Mouse (Mus musculus): ENCODE data around the gene Col18a1. TPM values are rescaled to one million over a fixed set of nuclear protein-coding genes. Genes with fewer than 3 reads are reported as not detected.
"Not testable (repeated sequence)": the region's sequence is repeated elsewhere in the genome, so short reads cannot be mapped to it uniquely, and the experiment has no call there.

The Col18a1 gene
- total RNA-seq, 2 experiments from 2014 or later: 13.0 to 15.3 TPM

DNA sequence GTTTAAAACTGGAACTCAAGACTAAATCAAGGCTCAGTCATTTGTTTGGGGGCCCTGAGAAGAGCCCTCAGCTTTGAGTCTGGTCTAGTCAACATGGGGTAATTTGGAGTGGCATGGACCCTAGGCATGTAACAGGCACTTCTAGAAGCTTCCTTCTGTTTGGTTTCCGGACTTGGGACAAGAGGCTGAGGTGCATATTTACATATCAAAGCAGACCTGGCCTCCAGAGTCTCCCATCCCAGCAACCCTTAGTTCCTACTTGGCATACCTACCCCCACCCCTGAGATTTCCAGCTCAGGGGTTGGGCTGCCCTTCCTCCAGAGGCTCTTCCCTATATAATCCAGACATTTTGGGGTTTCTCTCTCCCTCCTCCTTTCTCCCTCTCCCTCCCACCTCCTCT is 20.4 kb downstream of the Col18a1 start:
- intact Hi-C loops (cut with DNase I): loop anchor here (1.0 kb wide), 1 partner anchor 10 kb away; no protein-coding TSS in a partner anchor
- no peak for DNase-seq (ENCODE audit: low spot score)

DNA sequence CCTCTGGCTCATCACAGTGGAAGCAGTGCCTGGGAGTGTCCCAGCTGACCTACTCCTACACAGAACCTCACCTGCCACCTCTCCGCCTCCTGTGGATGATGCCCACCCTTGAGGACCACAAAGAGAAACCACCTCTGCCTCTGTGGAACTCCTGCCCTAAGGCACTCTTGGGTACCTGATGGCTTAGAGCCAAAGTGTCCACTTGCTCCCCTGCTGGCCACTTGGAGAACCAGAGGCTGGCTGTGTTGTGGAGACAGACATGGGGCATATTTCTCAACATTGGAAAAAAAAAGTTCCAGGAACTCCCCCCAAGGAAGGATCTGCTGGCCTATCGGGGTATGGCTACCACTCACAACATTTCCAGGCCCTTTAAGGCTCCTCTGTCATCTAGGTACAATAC is 22.0 kb downstream of the Col18a1 start:
- intact Hi-C loops (cut with DNase I): no loop called here
- DNase-seq (ENCODE audit: low spot score): no peak

GRCm38 (mm10) chr10:77142328-77142727 is 24.0 kb downstream of the Col18a1 start:
- DNase-seq (ENCODE audit: low spot score): no peak
- intact Hi-C loops (cut with DNase I): no loop called here

- DNase-seq (ENCODE audit: low spot score): no peak
- intact Hi-C loops (cut with DNase I): no loop called here
These were observed 28.0 kb downstream of the Col18a1 start for GRCm38 (mm10) chr10:77138304-77138703.

GRCm38 (mm10) chr10:77136205-77136604 is 30.1 kb downstream of the Col18a1 start:
- no peak for DNase-seq (ENCODE audit: low spot score)
- intact Hi-C loops (cut with DNase I): no loop called here

GRCm38 (mm10) chr10:77135274-77135829 is 31.0 kb downstream of the Col18a1 start:
- DNase-seq (ENCODE audit: low spot score): no peak
- intact Hi-C loops (cut with DNase I): no loop called here

GRCm38 (mm10) chr10:77134807-77135152 is 31.6 kb downstream of the Col18a1 start:
- intact Hi-C loops (cut with DNase I); DNase-seq (ENCODE audit: low spot score): not testable (repeated sequence)

DNA sequence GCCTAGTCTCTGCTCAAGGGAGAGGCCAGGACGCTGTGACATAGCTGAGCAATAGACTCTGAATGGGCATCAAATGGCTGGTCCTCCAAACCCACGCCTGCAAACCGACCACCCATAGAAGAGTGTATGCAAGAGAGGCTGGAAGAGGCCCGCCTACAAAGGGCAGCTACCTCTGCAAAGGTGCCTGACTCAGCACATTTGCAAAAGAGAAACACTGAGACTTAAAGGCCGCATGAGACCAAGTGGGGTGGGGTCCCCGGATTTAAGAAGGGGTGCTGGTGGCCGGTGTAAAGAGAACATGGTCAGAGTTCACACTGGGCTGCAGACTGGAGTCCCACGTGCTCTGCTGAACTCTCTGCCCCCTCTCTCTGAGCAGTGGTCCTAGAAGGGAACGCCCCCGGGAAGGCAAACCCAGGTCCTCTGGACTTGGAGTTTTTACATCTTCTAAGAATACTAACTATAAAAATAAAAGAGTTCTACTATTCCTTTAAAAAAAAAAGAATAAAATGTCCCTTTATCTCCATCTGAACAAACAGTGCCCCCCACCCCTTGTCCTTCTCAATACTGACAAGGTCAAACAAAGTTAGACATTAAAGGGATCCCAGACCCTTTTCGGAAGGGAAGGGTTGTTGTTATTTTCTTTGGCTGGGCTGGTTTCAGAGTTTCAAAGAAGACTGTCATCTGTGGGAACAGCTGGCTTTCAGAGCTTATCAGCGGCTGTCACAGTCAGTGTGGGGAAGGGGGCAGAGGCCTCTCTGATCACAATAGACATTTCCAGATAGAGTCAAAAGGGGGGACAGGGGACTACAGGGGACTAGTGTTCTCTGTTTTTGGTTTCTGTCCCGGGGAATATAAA is 32.2 kb downstream of the Col18a1 start:
- DNase-seq (ENCODE audit: low spot score): no peak
- intact Hi-C loops (cut with DNase I): no loop called here

DNA sequence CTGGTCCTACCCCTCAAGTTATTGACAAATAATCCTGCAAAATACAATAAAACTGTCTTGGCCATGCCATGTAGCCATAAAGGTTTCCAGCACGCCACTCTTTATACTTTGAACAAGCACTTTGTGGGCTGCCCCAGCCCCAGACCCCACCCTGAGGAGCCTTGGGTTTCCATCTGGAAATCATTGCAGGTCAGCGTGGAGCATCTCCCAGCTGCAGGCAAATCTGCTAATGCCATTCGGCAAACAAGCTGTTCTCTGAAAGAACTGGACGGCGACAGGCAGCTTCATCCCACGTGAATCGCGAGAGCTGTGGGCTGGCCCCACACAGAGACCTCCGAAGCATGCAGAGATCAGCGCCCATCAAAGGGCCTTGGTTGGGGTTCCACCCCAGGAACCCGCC is 34.2 kb downstream of the Col18a1 start:
- DNase-seq (ENCODE audit: low spot score): no peak
- intact Hi-C loops (cut with DNase I): no loop called here

- intact Hi-C loops (cut with DNase I): loop anchor here (2.0 kb wide), 1 partner anchor 221 kb away; no protein-coding TSS in a partner anchor
- no peak for DNase-seq (ENCODE audit: low spot score)
These were observed 34.8 kb downstream of the Col18a1 start for GRCm38 (mm10) chr10:77131536-77131935.

DNA sequence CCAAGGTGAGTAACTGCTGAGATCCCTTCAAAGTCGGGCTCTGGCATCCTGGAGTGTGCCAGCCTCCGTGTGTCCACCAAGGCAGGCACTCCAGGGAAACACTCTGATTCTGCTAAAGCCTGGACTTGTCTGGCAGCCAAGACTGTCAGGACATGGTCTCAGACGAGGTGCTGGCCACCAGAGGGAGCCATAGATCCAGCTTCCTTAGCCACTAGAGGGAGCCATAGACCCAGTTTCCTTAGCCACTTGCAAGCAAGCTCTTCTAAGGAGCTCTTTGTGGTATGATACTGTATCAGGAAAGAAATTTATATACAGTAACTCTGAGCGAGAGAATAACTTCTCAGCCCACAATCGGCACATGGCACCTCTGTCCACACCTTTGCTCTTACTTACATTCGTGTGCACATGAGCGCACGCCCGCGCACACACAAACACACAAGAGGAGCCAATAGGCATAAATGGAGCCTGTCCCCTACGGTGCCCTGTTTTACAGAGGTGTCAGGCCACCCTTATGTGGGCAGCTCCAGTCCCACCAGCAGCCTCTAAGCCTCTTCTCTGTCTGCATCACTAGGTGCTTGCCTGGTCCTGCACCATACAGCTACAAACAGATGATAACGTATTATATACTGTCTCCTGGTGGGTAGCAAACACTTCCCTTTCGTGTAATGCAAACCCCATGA is 35.6 kb downstream of the Col18a1 start:
- intact Hi-C loops (cut with DNase I): loop anchor here (1.0 to 2.0 kb wide), 3 partner anchors 48 to 222 kb away; no protein-coding TSS in a partner anchor
- DNase-seq (ENCODE audit: low spot score): peak; percentile 78

DNA sequence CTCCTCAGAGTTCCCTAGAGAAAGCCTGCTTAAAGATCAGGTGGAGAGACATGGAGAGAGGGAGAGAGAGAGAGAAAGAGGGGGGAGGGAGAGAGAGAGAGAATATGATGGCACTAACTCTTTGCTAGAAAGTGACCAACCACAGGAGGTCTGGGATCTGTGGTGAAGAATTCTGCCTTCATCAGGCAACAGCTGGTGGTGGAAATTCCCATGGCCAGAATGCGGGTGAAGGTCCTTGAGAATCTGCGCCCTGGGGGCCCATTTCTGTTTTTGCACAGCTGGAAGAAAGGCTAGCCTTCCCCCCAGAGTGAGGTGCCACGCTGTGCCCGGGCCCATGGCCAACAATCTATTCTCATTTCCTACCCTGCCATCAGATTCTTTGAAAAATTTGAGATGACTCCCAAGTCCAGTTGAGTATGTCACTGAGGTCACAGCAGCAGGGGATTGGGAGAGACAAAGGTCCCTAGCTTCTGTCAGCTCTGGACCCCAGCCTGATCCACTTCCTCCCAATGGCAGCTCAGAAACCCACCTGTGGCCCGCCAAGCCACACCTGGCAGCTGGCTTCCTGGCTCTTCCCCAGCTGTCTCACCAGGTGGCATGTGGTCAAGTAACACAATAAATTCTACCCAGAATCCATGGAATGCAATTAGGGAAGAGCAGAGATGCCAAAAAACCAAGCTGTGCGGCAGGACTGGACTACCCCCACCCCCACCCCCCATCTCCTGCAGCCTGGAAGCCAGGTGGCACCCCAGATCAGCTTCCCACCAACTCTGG is 36.5 kb downstream of the Col18a1 start:
- no peak for DNase-seq (ENCODE audit: low spot score)
- intact Hi-C loops (cut with DNase I): loop anchor here (1.0 to 2.0 kb wide), 3 partner anchors 48 to 223 kb away; no protein-coding TSS in a partner anchor

GRCm38 (mm10) chr10:77127926-77128325 is 38.4 kb downstream of the Col18a1 start:
- DNase-seq (ENCODE audit: low spot score): no peak
- intact Hi-C loops (cut with DNase I): no loop called here

DNA sequence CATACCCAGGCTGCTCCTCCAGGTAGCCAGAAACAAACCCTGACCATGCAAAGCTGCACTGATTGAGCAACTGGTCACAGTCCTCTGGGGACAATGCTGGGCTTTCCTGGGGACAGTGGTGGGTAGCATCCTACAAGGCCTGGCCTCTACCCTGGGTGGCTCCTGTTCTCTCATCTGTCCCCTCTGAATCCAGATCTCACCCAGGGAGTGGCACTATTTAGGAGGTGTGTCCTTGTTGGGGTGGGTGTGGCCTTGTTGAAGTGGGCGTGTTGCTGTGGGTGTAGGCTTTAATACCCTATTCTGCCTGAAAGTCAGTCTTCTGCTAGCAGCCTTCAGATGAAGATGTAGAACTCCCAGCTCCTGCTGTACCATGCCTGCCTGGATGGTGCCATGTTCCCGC is 39.8 kb downstream of the Col18a1 start:
- DNase-seq (ENCODE audit: low spot score): no peak
- intact Hi-C loops (cut with DNase I): no loop called here

GRCm38 (mm10) chr10:77125078-77125731 is 41.1 kb downstream of the Col18a1 start:
- no peak for DNase-seq (ENCODE audit: low spot score)
- intact Hi-C loops (cut with DNase I): no loop called here

DNA sequence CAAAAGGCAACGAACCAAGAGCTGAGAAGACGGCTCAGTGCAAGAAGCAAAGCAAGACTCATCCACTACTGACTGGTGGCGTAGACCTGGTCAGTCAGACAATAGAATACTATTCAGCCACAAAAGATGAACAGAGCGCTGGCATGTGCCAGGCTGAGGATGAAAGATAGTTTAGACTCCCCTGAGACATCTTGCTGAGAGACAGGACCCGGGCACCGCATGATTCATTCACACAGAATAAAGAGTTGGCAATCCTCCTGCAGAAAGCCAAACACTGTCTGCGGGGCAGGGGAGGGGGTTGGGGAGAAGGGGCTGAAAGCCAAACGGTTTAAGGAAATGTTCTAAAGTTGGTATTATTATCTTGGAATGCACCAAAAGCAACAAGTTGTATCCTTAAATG is 42.4 kb downstream of the Col18a1 start:
- no peak for DNase-seq (ENCODE audit: low spot score)
- intact Hi-C loops (cut with DNase I): no loop called here

GRCm38 (mm10) chr10:77121287-77122022 is 44.9 kb downstream of the Col18a1 start:
- intact Hi-C loops (cut with DNase I): no loop called here
- no peak for DNase-seq (ENCODE audit: low spot score)

DNA sequence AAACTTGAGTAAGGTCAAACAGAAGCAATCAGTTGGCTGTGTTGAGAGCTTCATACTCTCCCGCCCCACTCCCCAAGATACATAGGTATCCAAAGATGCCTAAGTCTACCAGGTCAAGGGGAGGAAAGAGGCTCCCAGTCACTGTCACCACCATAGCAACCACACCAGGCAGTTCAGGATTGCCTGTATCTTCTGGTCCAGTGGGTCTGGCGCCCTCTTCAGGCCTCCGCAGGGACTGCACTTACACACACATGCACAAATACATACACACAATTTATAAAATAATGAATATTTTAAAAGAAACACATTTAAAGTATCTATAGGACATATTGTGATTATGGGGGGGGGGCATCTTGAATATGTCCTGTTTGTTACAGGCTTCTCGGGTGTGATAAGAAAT is 45.8 kb downstream of the Col18a1 start:
- intact Hi-C loops (cut with DNase I): no loop called here
- DNase-seq (ENCODE audit: low spot score): no peak

DNA sequence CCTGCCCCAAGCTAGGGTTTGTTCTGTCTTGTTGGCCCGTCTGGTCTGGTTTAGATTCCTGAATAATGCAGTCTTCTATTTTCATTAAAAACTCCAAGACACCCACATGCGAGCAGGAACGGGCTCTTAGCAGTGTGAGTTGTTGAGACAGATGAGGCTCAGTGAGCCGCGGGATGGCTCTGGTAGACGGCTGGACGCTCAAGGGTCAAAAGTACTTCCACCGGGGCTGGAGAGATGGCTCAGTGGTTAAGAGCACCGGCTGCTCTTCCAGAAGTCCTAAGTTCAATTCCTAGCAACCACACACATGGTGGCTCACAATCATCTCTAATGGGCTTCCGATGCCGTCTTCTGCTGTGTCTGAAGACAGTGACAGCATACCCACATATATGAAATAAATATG is 46.9 kb downstream of the Col18a1 start:
- intact Hi-C loops (cut with DNase I): no loop called here
- no peak for DNase-seq (ENCODE audit: low spot score)

All from heart, postnatal 25 days (tissue).